In the genomic region with DNA sequence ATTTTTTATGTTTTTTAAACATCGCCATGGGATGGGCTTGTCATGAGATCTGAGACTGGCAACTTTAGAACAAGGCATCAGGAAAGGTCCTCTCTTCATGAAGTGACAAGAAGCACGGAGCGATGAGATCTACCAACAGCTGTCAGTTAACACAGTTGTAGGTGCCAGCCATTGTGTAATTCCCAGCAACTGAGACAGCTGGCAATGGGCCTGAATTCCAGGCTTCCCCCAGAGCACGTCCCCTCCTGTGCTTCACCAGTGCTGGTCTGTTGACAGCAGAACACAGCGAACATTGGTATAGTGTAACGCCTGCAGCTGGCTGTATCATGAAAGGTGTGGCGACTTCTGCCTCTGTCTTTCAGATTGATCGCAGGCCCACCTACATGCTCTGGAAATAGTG, we compare ENCODE assay signal across 9 mouse cellular contexts. TPM values are rescaled to one million over a fixed set of nuclear protein-coding genes. Genes with fewer than 3 reads are reported as not detected.
DNase-seq lines count a peak whose midpoint lies in the region; ATAC-seq and TF ChIP-seq lines count a peak whose summit lies in the region.
"Had no signal": no experiment of that assay in that cellular context is flagged by ENCODE, and none has a peak within 500 bp of the region (broad histone marks: within the 10 kb centered on the region; RNA-seq: fewer than 3 reads in every experiment).

No protein-coding gene starts in this region.

- no peaks in the 10 kb centered on the region for H3K9me3 ChIP-seq in liver, embryonic 16.5 days (replicated peaks; ENCODE audit: control insufficient read depth, low read length)
- no peaks in the 10 kb centered on the region for H3K9me3 ChIP-seq in liver, embryonic 12.5 days (replicated peaks)
- no peaks in the 10 kb centered on the region for H3K9me3 ChIP-seq in heart, postnatal 0 days (replicated peaks; ENCODE audit: control insufficient read depth, low read length)
- H3K9me3 ChIP-seq: neural tube, embryonic 12.5 days had no signal

- TF ChIP-seq CTCF in heart, postnatal 0 days (IDR thresholded peaks at IDR 0.05; ENCODE audit: low read depth), result no peak

- no peaks in the 10 kb centered on the region for H3K4me1 ChIP-seq in liver, embryonic 16.5 days (ENCODE audit: control insufficient read depth, low read depth, low read length)
- peaks cover 12% of the 10 kb centered on the region for H3K4me1 ChIP-seq in liver, embryonic 12.5 days
- 0 out of 2 replicates have a peak, but pooled peaks cover 3% of the 10 kb centered on the region for H3K4me1 ChIP-seq in heart, postnatal 0 days (ENCODE audit: control insufficient read depth, insufficient read depth)
- H3K4me1 ChIP-seq: neural tube, embryonic 12.5 days had no signal

- no peak overlapping the region for H3K4me2 ChIP-seq in liver, embryonic 16.5 days (ENCODE audit: low read depth, low read length)
- no peak overlapping the region for H3K4me2 ChIP-seq in liver, embryonic 12.5 days
- no peak overlapping the region for H3K4me2 ChIP-seq in heart, postnatal 0 days (ENCODE audit: low read depth, low read length)
- H3K4me2 ChIP-seq: neural tube, embryonic 12.5 days had no signal

- no peak overlapping the region for H3K27ac ChIP-seq in liver, embryonic 16.5 days (ENCODE audit: low read length)
- H3K27ac ChIP-seq in liver, embryonic 12.5 days, result no peak overlapping the region
- H3K27ac ChIP-seq in heart, postnatal 0 days (ENCODE audit: low read depth), result no peak overlapping the region
- H3K27ac ChIP-seq: neural tube, embryonic 12.5 days had no signal

- ATAC-seq in liver, embryonic 16.5 days (ENCODE audit: low read depth), result peak; percentile 47; the same call in 1 of the 2 replicates
- ATAC-seq in liver, embryonic 12.5 days, result no peak
- peak; percentile 86 for ATAC-seq in heart, postnatal 0 days (ENCODE audit: insufficient read depth, low read depth)

- no peak overlapping the region for H3K4me3 ChIP-seq in liver, embryonic 16.5 days (ENCODE audit: low read depth, low read length)
- no peak overlapping the region for H3K4me3 ChIP-seq in liver, embryonic 12.5 days
- no peak overlapping the region for H3K4me3 ChIP-seq in heart, postnatal 0 days (ENCODE audit: low read depth, low read length)
- H3K4me3 ChIP-seq: neural tube, embryonic 12.5 days had no signal

- H3K36me3 ChIP-seq in liver, embryonic 16.5 days (ENCODE audit: control insufficient read depth, insufficient read depth), result no peaks in the 10 kb centered on the region
- no peaks in the 10 kb centered on the region for H3K36me3 ChIP-seq in liver, embryonic 12.5 days
- H3K36me3 ChIP-seq in heart, postnatal 0 days (replicated peaks; ENCODE audit: control insufficient read depth, insufficient read depth, low read length), result no peaks in the 10 kb centered on the region
- H3K36me3 ChIP-seq: neural tube, embryonic 12.5 days had no signal

- no peak overlapping the region for H3K9ac ChIP-seq in liver, embryonic 16.5 days (ENCODE audit: low read depth, low read length)
- H3K9ac ChIP-seq in liver, embryonic 12.5 days, result no peak overlapping the region
- H3K9ac ChIP-seq in heart, postnatal 0 days (replicated peaks; ENCODE audit: low read depth, low read length), result no peak overlapping the region
- H3K9ac ChIP-seq: neural tube, embryonic 12.5 days had no signal

- H3K27me3 ChIP-seq in liver, embryonic 16.5 days (ENCODE audit: control insufficient read depth, insufficient read depth, low read depth, low read length), result no peaks in the 10 kb centered on the region
- no peaks in the 10 kb centered on the region for H3K27me3 ChIP-seq in liver, embryonic 12.5 days (replicated peaks)
- H3K27me3 ChIP-seq in heart, postnatal 0 days (ENCODE audit: control insufficient read depth, insufficient read depth, low read length), result no peaks in the 10 kb centered on the region
- H3K27me3 ChIP-seq: neural tube, embryonic 12.5 days had no signal

- WGBS in liver, embryonic 16.5 days (ENCODE audit: insufficient replicate concordance), result 74% methylated on average over 8 of the region's 8 CpGs
- 74% methylated on average over 8 of the region's 8 CpGs for WGBS in liver, embryonic 12.5 days (ENCODE audit: insufficient replicate concordance)
- 23% methylated on average over 8 of the region's 8 CpGs for WGBS in heart, postnatal 0 days

- no peak for TF ChIP-seq EP300 in heart, postnatal 0 days (IDR thresholded peaks at IDR 0.05; ENCODE audit: low read depth)

- DNase-seq in gastrocnemius, adult 8-10 months (ENCODE audit: low spot score in 2 of 2), result peak; percentile 6 to 33
- DNase-seq in heart, postnatal 0 days (ENCODE audit: low spot score), result peak; percentile 72
- DNase-seq in lung, postnatal 14 days, result peak; percentile 75
- no peak for DNase-seq in MN1 (ENCODE audit: low spot score)
- no peak for DNase-seq in Muller cell, postnatal 12 days (ENCODE audit: inconsistent ontology term)
- DNase-seq: thymus, adult 2 months had no signal

RNA-seq across cellular contexts. Expression of a gene that starts 45.5 kb away (rescaled TPM):
- polyA plus RNA-seq in liver, embryonic 16.5 days (2015; fragmentation: Nextera tagmentation; extraction: Ambion mirVana), result 1.8 and 2.1 TPM in 2 replicates
- 2.9 and 3.2 TPM in 2 replicates for polyA plus RNA-seq in liver, embryonic 12.5 days (2016; fragmentation: Nextera tagmentation; extraction: Ambion mirVana)
- total RNA-seq in gastrocnemius, adult 8-10 months (2022), result 10 to 100 TPM; 13.0 to 18.4 (median 16.1) TPM
- total RNA-seq in heart, postnatal 0 days (2014; rRNA removed; ENCODE audit: low replicate concordance), result 7.1 and 31.3 TPM in 2 replicates
- 3.7 and 4.3 TPM in 2 replicates for polyA plus RNA-seq in heart, postnatal 0 days (2015; fragmentation: Nextera tagmentation; extraction: Ambion mirVana)

Comparison
In these comparisons a context has a peak if more than half of its experiments do, and no peak if none do; other contexts are left out.
1. DNase-seq: peak in gastrocnemius, adult 8-10 months (2 of 2), heart, postnatal 0 days (single experiment) and lung, postnatal 14 days (single experiment); none in MN1 (single experiment) and Muller cell, postnatal 12 days (single experiment).